Mouse (Mus musculus): ENCODE results near the gene Ubn1. TPM values are rescaled to one million over a fixed set of nuclear protein-coding genes. Genes with fewer than 3 reads are reported as not detected.

Gene Ubn1
- polyA plus RNA-seq (2012; fragmentation: generic; extraction: Trizol) = 13.8 TPM
- long read RNA-seq, experiment 1, partial matches to known transcripts = 5 of 9 reads
- long read RNA-seq, experiment 1, other reads (novel, unspliced or antisense) = 4 of 9 reads
- long read RNA-seq, experiment 2, partial matches to known transcripts = 21 of 21 reads
- long read RNA-seq, experiment 2, other reads (novel, unspliced or antisense) = 0 of 21 reads

GRCm38 (mm10) chr16:5049774-5050234 is at the start of gene Ubn1, which contains the start of gene Glyr1:
TSS of gene Ubn1 (plus strand) at chr16:5050057.
TSS of gene Glyr1 (minus strand) at chr16:5049863.
- Histone ChIP-seq H3ac (ENCODE audit: control insufficient read depth, insufficient read length, low read depth) (peak within 1 kb of the TSS; percentile 91), H3K36me3 (ENCODE audit: control insufficient read depth, insufficient read depth) (peaks cover 46% of the 10 kb centered on the region), H3K79me3 (ENCODE audit: low read depth) (peaks cover 42% of the 10 kb centered on the region), H3K79me2 (ENCODE audit: control insufficient read depth, insufficient read depth) (peaks cover 82% of the 10 kb centered on the region), H3K4me3 (ENCODE audit: insufficient read depth, poor library complexity, severe bottlenecking) (peak within 1 kb of the TSS; percentile 90), H3K27me3 (ENCODE audit: control insufficient read depth, insufficient read depth, insufficient read length) (no peaks in the 10 kb centered on the region)
- TF ChIP-seq USF1 (IDR thresholded peaks at IDR 0.05; ENCODE audit: low read depth) (peak; percentile 99), CTCF (IDR thresholded peaks at IDR 0.05; ENCODE audit: control insufficient read depth, insufficient read depth, insufficient read length) (no peak), FOSL1 (IDR thresholded peaks at IDR 0.05; ENCODE audit: insufficient read depth, low read length, poor library complexity, severe bottlenecking) (no peak), MAX (IDR thresholded peaks at IDR 0.05) (peak; percentile 70), CEBPB (IDR thresholded peaks at IDR 0.05; ENCODE audit: low read depth) (no peak), MYOD1 (IDR thresholded peaks at IDR 0.05; ENCODE audit: control insufficient read depth, insufficient read length, low read depth) (no peak), MYOG (IDR thresholded peaks at IDR 0.05; ENCODE audit: control insufficient read depth, extremely low read depth, insufficient read length) (no peak)

- Histone ChIP-seq H3K79me2 (ENCODE audit: control insufficient read depth, insufficient read depth) (no peaks in the 10 kb centered on the region), H3ac (ENCODE audit: control insufficient read depth, insufficient read length, low read depth) (no peak overlapping the region), H3K36me3 (ENCODE audit: control insufficient read depth, insufficient read depth) (no peaks in the 10 kb centered on the region), H3K27me3 (ENCODE audit: control insufficient read depth, insufficient read depth, insufficient read length) (peaks cover 3% of the 10 kb centered on the region), H3K79me3 (ENCODE audit: low read depth) (no peaks in the 10 kb centered on the region), H3K4me3 (ENCODE audit: insufficient read depth, poor library complexity, severe bottlenecking) (no peak overlapping the region)
- no peak for TF ChIP-seq MYOG (IDR thresholded peaks at IDR 0.05; ENCODE audit: control insufficient read depth, extremely low read depth, insufficient read length)
- no peak for TF ChIP-seq CTCF (IDR thresholded peaks at IDR 0.05; ENCODE audit: control insufficient read depth, insufficient read depth, insufficient read length)
- no peak for TF ChIP-seq CEBPB (IDR thresholded peaks at IDR 0.05; ENCODE audit: low read depth)
- no peak for TF ChIP-seq FOSL1 (IDR thresholded peaks at IDR 0.05; ENCODE audit: insufficient read depth, low read length, poor library complexity, severe bottlenecking)
- TF ChIP-seq MYOD1 (IDR thresholded peaks at IDR 0.05; ENCODE audit: control insufficient read depth, insufficient read length, low read depth) = no peak
- no peak for TF ChIP-seq MAX (IDR thresholded peaks at IDR 0.05)
- TF ChIP-seq USF1 (IDR thresholded peaks at IDR 0.05; ENCODE audit: low read depth) = no peak
Observed at GRCm38 (mm10) chr16:5000611-5001010, 49.2 kb upstream of the Ubn1 start.

GRCm38 (mm10) chr16:5007067-5007466 is 42.8 kb upstream of the Ubn1 start, which contains the start of gene Smim22:
TSS of gene Smim22 (plus strand) at chr16:5007288.
- H3K4me3 ChIP-seq (ENCODE audit: insufficient read depth, poor library complexity, severe bottlenecking) = no peak within 1 kb of the TSS
- no peaks in the 10 kb centered on the region for H3K79me3 ChIP-seq (ENCODE audit: low read depth)
- TF ChIP-seq MAX (IDR thresholded peaks at IDR 0.05) (no peak), USF1 (IDR thresholded peaks at IDR 0.05; ENCODE audit: low read depth) (no peak), MYOD1 (IDR thresholded peaks at IDR 0.05; ENCODE audit: control insufficient read depth, insufficient read length, low read depth) (no peak), MYOG (IDR thresholded peaks at IDR 0.05; ENCODE audit: control insufficient read depth, extremely low read depth, insufficient read length) (no peak), CTCF (IDR thresholded peaks at IDR 0.05; ENCODE audit: control insufficient read depth, insufficient read depth, insufficient read length) (no peak), FOSL1 (IDR thresholded peaks at IDR 0.05; ENCODE audit: insufficient read depth, low read length, poor library complexity, severe bottlenecking) (no peak), CEBPB (IDR thresholded peaks at IDR 0.05; ENCODE audit: low read depth) (no peak)
- no peaks in the 10 kb centered on the region for H3K36me3 ChIP-seq (ENCODE audit: control insufficient read depth, insufficient read depth)
- H3K27me3 ChIP-seq (ENCODE audit: control insufficient read depth, insufficient read depth, insufficient read length) = no peaks in the 10 kb centered on the region
- no peaks in the 10 kb centered on the region for H3K79me2 ChIP-seq (ENCODE audit: control insufficient read depth, insufficient read depth)
- no peak within 1 kb of the TSS for H3ac ChIP-seq (ENCODE audit: control insufficient read depth, insufficient read length, low read depth)

- TF ChIP-seq MYOD1 (IDR thresholded peaks at IDR 0.05; ENCODE audit: control insufficient read depth, insufficient read length, low read depth) (no peak), CTCF (IDR thresholded peaks at IDR 0.05; ENCODE audit: control insufficient read depth, insufficient read depth, insufficient read length) (no peak), CEBPB (IDR thresholded peaks at IDR 0.05; ENCODE audit: low read depth) (no peak), FOSL1 (IDR thresholded peaks at IDR 0.05; ENCODE audit: insufficient read depth, low read length, poor library complexity, severe bottlenecking) (no peak), USF1 (IDR thresholded peaks at IDR 0.05; ENCODE audit: low read depth) (no peak)
- no peak overlapping the region for H3ac ChIP-seq (ENCODE audit: control insufficient read depth, insufficient read length, low read depth)
- no peak overlapping the region for H3K4me3 ChIP-seq (ENCODE audit: insufficient read depth, poor library complexity, severe bottlenecking)
- H3K36me3 ChIP-seq (ENCODE audit: control insufficient read depth, insufficient read depth) = no peaks in the 10 kb centered on the region
- no peaks in the 10 kb centered on the region for H3K27me3 ChIP-seq (ENCODE audit: control insufficient read depth, insufficient read depth, insufficient read length)
- no peaks in the 10 kb centered on the region for H3K79me2 ChIP-seq (ENCODE audit: control insufficient read depth, insufficient read depth)
- no peaks in the 10 kb centered on the region for H3K79me3 ChIP-seq (ENCODE audit: low read depth)
Observed at GRCm38 (mm10) chr16:5007492-5007891, 42.4 kb upstream of the Ubn1 start.

- no peak for TF ChIP-seq MYOD1 (IDR thresholded peaks at IDR 0.05; ENCODE audit: control insufficient read depth, insufficient read length, low read depth)
- TF ChIP-seq MAX (IDR thresholded peaks at IDR 0.05) = no peak
- H3K27me3 ChIP-seq (ENCODE audit: control insufficient read depth, insufficient read depth, insufficient read length) = no peaks in the 10 kb centered on the region
- no peak overlapping the region for H3ac ChIP-seq (ENCODE audit: control insufficient read depth, insufficient read length, low read depth)
- H3K79me3 ChIP-seq (ENCODE audit: low read depth) = no peaks in the 10 kb centered on the region
- no peaks in the 10 kb centered on the region for H3K79me2 ChIP-seq (ENCODE audit: control insufficient read depth, insufficient read depth)
- no peaks in the 10 kb centered on the region for H3K36me3 ChIP-seq (ENCODE audit: control insufficient read depth, insufficient read depth)
- no peak overlapping the region for H3K4me3 ChIP-seq (ENCODE audit: insufficient read depth, poor library complexity, severe bottlenecking)
Observed at GRCm38 (mm10) chr16:5008076-5008475, 41.8 kb upstream of the Ubn1 start.
